Mouse (Mus musculus): ENCODE results near the gene Kat8.

- no peak for TF ChIP-seq CTCF (IDR thresholded peaks at IDR 0.05; ENCODE audit: extremely low read depth, insufficient read length, insufficient replicate concordance, low read depth, low read length)
- no peak for TF ChIP-seq POLR2A (IDR thresholded peaks at IDR 0.05; ENCODE audit: low read depth, low read length)
These were observed 14.8 kb upstream of the Kat8 start for GRCm38 (mm10) chr7:127897542-127897941.
